Mouse (Mus musculus): ENCODE data around the gene Zcchc17. TPM values are rescaled to one million over a fixed set of nuclear protein-coding genes. Genes with fewer than 3 reads are reported as not detected.

Zcchc17 gene
- polyA plus RNA-seq, 1 experiment: 13.0 TPM

GRCm38 (mm10) chr4:130377500-130377899, 17.8 kb upstream of the Zcchc17 start:
- no peak for DNase-seq (ENCODE audit: low read depth in 1 of 2, low spot score in 2 of 2)
- Histone ChIP-seq H3K27ac (ENCODE audit: insufficient read depth, low read length) (no peak overlapping the region), H3K4me3 (ENCODE audit: extremely low read depth, insufficient read depth, insufficient read length) (no peak overlapping the region), H3K36me3 (ENCODE audit: control insufficient read depth, insufficient read depth, low read length) (peaks cover 44% of the 10 kb centered on the region), H3K27me3 (ENCODE audit: control insufficient read depth, insufficient read depth, low read length) (no peaks in the 10 kb centered on the region), H3K4me1 (ENCODE audit: control insufficient read depth, insufficient read depth, insufficient read length) (no peaks in the 10 kb centered on the region)
- TF ChIP-seq POLR2A (IDR thresholded peaks at IDR 0.05; ENCODE audit: low read depth, low read length): no peak
- TF ChIP-seq CTCF (IDR thresholded peaks at IDR 0.05; ENCODE audit: extremely low read depth, insufficient read depth, insufficient read length, insufficient replicate concordance): no peak
- WGBS: 92% methylated on average over 4 of the region's 4 CpGs

GRCm38 (mm10) chr4:130376675-130377074, 16.9 kb upstream of the Zcchc17 start:
- no peak overlapping the region for H3K27ac ChIP-seq (ENCODE audit: insufficient read depth, low read length)
- 91% methylated on average over 4 of the region's 4 CpGs for WGBS
- TF ChIP-seq CTCF (IDR thresholded peaks at IDR 0.05; ENCODE audit: extremely low read depth, insufficient read depth, insufficient read length, insufficient replicate concordance) (no peak), POLR2A (IDR thresholded peaks at IDR 0.05; ENCODE audit: low read depth, low read length) (no peak)
- no peaks in the 10 kb centered on the region for H3K4me1 ChIP-seq (ENCODE audit: control insufficient read depth, insufficient read depth, insufficient read length)
- DNase-seq (ENCODE audit: low read depth in 1 of 2, low spot score in 2 of 2): no peak
- no peaks in the 10 kb centered on the region for H3K27me3 ChIP-seq (ENCODE audit: control insufficient read depth, insufficient read depth, low read length)
- H3K4me3 ChIP-seq (ENCODE audit: extremely low read depth, insufficient read depth, insufficient read length): no peak overlapping the region
- peaks cover 43% of the 10 kb centered on the region for H3K36me3 ChIP-seq (ENCODE audit: control insufficient read depth, insufficient read depth, low read length)

DNA sequence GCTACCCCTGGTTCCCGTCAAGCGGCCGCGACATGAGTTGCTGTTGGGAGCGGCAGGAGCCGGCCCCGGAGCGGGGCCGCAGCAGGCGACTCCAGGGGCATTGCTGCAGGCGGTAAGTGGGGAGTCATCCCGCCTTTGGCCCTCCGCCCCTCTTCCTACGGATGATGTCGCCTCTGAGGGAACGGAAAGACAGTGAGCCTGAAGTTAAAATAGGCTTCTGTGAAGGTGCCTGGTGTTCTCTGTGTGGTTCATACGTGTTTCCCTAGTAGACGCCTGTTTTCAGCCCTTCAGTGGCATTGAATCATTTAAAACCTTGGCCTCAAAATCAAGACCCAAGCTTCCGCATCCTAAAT, 471 bp upstream of the Zcchc17 start:
- WGBS: under 1% methylated on average over 19 of the region's 19 CpGs
- Histone ChIP-seq H3K27me3 (ENCODE audit: control insufficient read depth, insufficient read depth, low read length) (no peaks in the 10 kb centered on the region), H3K4me1 (ENCODE audit: control insufficient read depth, insufficient read depth, insufficient read length) (peaks cover 2% of the 10 kb centered on the region; the same call in 1 of the 2 replicates), H3K4me3 (ENCODE audit: extremely low read depth, insufficient read depth, insufficient read length) (peak overlapping the region; percentile 80), H3K36me3 (ENCODE audit: control insufficient read depth, insufficient read depth, low read length) (peaks cover 7% of the 10 kb centered on the region), H3K27ac (ENCODE audit: insufficient read depth, low read length) (peak overlapping the region; percentile 68)
- TF ChIP-seq CTCF (IDR thresholded peaks at IDR 0.05; ENCODE audit: extremely low read depth, insufficient read depth, insufficient read length, insufficient replicate concordance) (no peak), POLR2A (IDR thresholded peaks at IDR 0.05; ENCODE audit: low read depth, low read length) (no peak; the same call in 1 of the 2 replicates)
- no peak for DNase-seq (ENCODE audit: low read depth in 1 of 2, low spot score in 2 of 2)

GRCm38 (mm10) chr4:130357946-130358345, 1.8 kb downstream of the Zcchc17 start:
- peaks cover 5% of the 10 kb centered on the region for H3K36me3 ChIP-seq (ENCODE audit: control insufficient read depth, insufficient read depth, low read length)
- DNase-seq (ENCODE audit: low read depth in 1 of 2, low spot score in 2 of 2): no peak
- TF ChIP-seq POLR2A (IDR thresholded peaks at IDR 0.05; ENCODE audit: low read depth, low read length) (no peak), CTCF (IDR thresholded peaks at IDR 0.05; ENCODE audit: extremely low read depth, insufficient read depth, insufficient read length, insufficient replicate concordance) (no peak)
- H3K27ac ChIP-seq (ENCODE audit: insufficient read depth, low read length): no peak overlapping the region
- H3K27me3 ChIP-seq (ENCODE audit: control insufficient read depth, insufficient read depth, low read length): no peaks in the 10 kb centered on the region
- no peak overlapping the region for H3K4me3 ChIP-seq (ENCODE audit: extremely low read depth, insufficient read depth, insufficient read length)
- peaks cover 2% of the 10 kb centered on the region; the same call in 1 of the 2 replicates for H3K4me1 ChIP-seq (ENCODE audit: control insufficient read depth, insufficient read depth, insufficient read length)

DNA sequence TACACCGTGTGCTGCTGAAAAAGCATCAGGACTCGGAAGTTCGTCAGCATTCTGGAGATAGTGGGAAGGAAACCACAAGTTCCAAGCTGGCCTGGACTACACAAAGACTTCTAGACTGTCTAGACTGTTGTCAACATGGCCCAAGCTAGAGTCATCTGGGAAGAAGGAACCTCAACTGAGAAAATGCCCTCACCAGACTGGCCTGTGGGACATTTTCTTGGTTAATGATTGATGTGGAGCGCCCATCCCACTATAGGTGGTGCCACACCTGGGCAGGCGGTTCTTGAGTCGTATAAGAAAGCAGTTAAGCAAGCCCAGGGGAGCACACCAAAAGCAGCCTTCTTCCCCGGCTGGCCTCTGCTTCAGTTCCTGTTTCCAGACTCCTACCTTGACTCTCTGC, 7.2 kb downstream of the Zcchc17 start:
- TF ChIP-seq CTCF (IDR thresholded peaks at IDR 0.05; ENCODE audit: extremely low read depth, insufficient read depth, insufficient read length, insufficient replicate concordance): no peak
- TF ChIP-seq POLR2A (IDR thresholded peaks at IDR 0.05; ENCODE audit: low read depth, low read length): no peak
- no peak for DNase-seq (ENCODE audit: low read depth in 1 of 2, low spot score in 2 of 2)
- WGBS: 90% methylated on average over 7 of the region's 7 CpGs
- H3K27ac ChIP-seq (ENCODE audit: insufficient read depth, low read length): no peak overlapping the region
- no peak overlapping the region for H3K4me3 ChIP-seq (ENCODE audit: extremely low read depth, insufficient read depth, insufficient read length)
- no peaks in the 10 kb centered on the region for H3K27me3 ChIP-seq (ENCODE audit: control insufficient read depth, insufficient read depth, low read length)
- no peaks in the 10 kb centered on the region for H3K4me1 ChIP-seq (ENCODE audit: control insufficient read depth, insufficient read depth, insufficient read length)
- peaks cover 26% of the 10 kb centered on the region for H3K36me3 ChIP-seq (ENCODE audit: control insufficient read depth, insufficient read depth, low read length)

DNA sequence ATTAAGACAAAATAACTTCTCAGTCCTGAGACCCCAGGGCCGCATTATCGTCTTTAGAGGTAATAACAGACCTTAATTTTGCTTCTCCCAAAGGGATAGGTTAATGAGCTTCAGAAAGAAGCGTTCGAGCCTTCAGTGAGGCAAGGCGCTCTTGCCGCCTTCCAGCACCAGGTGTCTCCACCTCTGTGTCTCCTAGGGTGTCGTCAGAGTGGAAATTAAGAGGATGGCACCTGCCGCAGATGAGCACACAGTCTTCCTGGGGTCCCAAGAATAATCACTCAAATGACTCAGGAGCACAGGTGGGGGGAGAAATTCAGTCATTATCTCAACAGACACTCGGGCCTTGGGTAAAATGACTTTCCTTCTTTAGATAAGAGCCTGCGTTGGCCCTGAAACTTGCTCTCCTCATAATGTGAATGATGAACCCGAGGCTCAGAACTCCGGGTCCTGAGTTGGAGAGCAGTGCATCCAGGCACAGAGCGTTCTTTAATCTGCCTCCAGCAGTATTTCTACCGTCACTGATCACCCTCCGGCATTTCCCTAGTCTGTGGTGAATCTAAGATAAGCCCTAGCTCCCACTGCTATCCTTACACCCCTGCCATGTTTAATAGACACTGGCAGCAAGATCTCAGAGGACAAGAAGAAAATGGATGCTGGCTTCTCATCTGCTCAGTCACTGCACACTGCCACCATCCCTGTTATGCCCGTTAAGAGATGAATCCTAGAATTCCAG, 8.9 kb downstream of the Zcchc17 start:
- H3K36me3 ChIP-seq (ENCODE audit: control insufficient read depth, insufficient read depth, low read length): peaks cover 28% of the 10 kb centered on the region
- 91% methylated on average over 16 of the region's 16 CpGs for WGBS
- TF ChIP-seq POLR2A (IDR thresholded peaks at IDR 0.05; ENCODE audit: low read depth, low read length): no peak
- TF ChIP-seq CTCF (IDR thresholded peaks at IDR 0.05; ENCODE audit: extremely low read depth, insufficient read depth, insufficient read length, insufficient replicate concordance): no peak

GRCm38 (mm10) chr4:130349666-130350065, 10.1 kb downstream of the Zcchc17 start:
- DNase-seq (ENCODE audit: low read depth in 1 of 2, low spot score in 2 of 2): no peak
- Histone ChIP-seq H3K27me3 (ENCODE audit: control insufficient read depth, insufficient read depth, low read length) (no peaks in the 10 kb centered on the region), H3K27ac (ENCODE audit: insufficient read depth, low read length) (no peak overlapping the region), H3K36me3 (ENCODE audit: control insufficient read depth, insufficient read depth, low read length) (peaks cover 31% of the 10 kb centered on the region), H3K4me3 (ENCODE audit: extremely low read depth, insufficient read depth, insufficient read length) (no peak overlapping the region), H3K4me1 (ENCODE audit: control insufficient read depth, insufficient read depth, insufficient read length) (no peaks in the 10 kb centered on the region)
- whole genome bisulfite sequencing: 97% methylated on average over 6 of the region's 6 CpGs
- TF ChIP-seq CTCF (IDR thresholded peaks at IDR 0.05; ENCODE audit: extremely low read depth, insufficient read depth, insufficient read length, insufficient replicate concordance) (no peak), POLR2A (IDR thresholded peaks at IDR 0.05; ENCODE audit: low read depth, low read length) (no peak)

More for the DNA sequence above, 8.9 kb downstream of the Zcchc17 start:
- Histone ChIP-seq H3K27ac (ENCODE audit: insufficient read depth, low read length) (no peak overlapping the region), H3K4me1 (ENCODE audit: control insufficient read depth, insufficient read depth, insufficient read length) (no peaks in the 10 kb centered on the region), H3K4me3 (ENCODE audit: extremely low read depth, insufficient read depth, insufficient read length) (no peak overlapping the region), H3K27me3 (ENCODE audit: control insufficient read depth, insufficient read depth, low read length) (no peaks in the 10 kb centered on the region)
- DNase-seq (ENCODE audit: low read depth in 1 of 2, low spot score in 2 of 2): no peak
